Mouse (Mus musculus): ENCODE measurements around the gene Rcan1. TPM values are rescaled to one million over a fixed set of nuclear protein-coding genes. Genes with fewer than 3 reads are reported as not detected.

Rcan1 gene
- polyA plus RNA-seq, 1 experiment from 2014 or later, result 28.0 TPM

GRCm38 (mm10) chr16:92465226-92465625, 5.4 kb downstream of the Rcan1 start:
- Histone ChIP-seq H3K27ac (peak overlapping the region; percentile 86), H3K27me3 (ENCODE audit: low read depth, poor library complexity, severe bottlenecking) (no peaks in the 10 kb centered on the region), H3K4me1 (peaks cover 37% of the 10 kb centered on the region), H3K4me3 (peak overlapping the region; percentile 87), H3K9me3 (replicated peaks) (no peaks in the 10 kb centered on the region), H3K36me3 (no peaks in the 10 kb centered on the region; the same call in 1 of the 2 replicates)
- no peak for DNase-seq (ENCODE audit: low spot score)
- 25% methylated on average over 10 of the region's 10 CpGs for WGBS

GRCm38 (mm10) chr16:92464390-92464972, 6.2 kb downstream of the Rcan1 start:
- Histone ChIP-seq H3K4me3 (0 out of 2 replicates have a peak overlapping the region, but pooled peaks have one; percentile 87), H3K27ac (no peak overlapping the region), H3K9me3 (replicated peaks) (no peaks in the 10 kb centered on the region), H3K27me3 (ENCODE audit: low read depth, poor library complexity, severe bottlenecking) (no peaks in the 10 kb centered on the region), H3K36me3 (no peaks in the 10 kb centered on the region; the same call in 1 of the 2 replicates), H3K4me1 (peaks cover 37% of the 10 kb centered on the region)
- no peak for DNase-seq (ENCODE audit: low spot score)
- 77% methylated on average over 14 of the region's 14 CpGs for WGBS

GRCm38 (mm10) chr16:92461412-92461811, 9.3 kb downstream of the Rcan1 start:
- Histone ChIP-seq H3K36me3 (no peaks in the 10 kb centered on the region; the same call in 1 of the 2 replicates), H3K27me3 (ENCODE audit: low read depth, poor library complexity, severe bottlenecking) (no peaks in the 10 kb centered on the region), H3K27ac (no peak overlapping the region), H3K4me3 (no peak overlapping the region), H3K9me3 (replicated peaks) (no peaks in the 10 kb centered on the region), H3K4me1 (peaks cover 33% of the 10 kb centered on the region)
- no peak for DNase-seq (ENCODE audit: low spot score)
- 79% methylated on average over 6 of the region's 6 CpGs for WGBS

DNA sequence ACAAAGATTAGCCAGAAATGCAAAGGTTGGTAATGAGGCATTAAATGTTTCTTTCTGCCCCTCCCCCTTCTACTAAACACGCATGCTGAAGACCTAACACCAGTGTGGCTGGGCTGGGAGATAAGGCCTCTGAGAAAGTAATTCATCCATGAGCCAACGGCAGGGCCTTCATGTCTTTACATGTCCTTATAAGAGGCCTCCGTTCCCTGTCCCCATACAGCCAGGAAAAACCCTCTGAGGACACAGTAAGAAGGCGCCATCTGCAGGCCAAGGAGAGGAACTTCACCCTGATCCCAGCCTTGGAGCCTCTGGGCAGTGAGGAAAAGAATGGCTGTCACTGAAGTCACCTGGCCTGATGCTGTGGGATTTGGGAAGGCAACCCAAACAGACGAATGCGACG, 13.1 kb downstream of the Rcan1 start:
- H3K27ac ChIP-seq, result no peak overlapping the region
- H3K4me1 ChIP-seq, result peaks cover 15% of the 10 kb centered on the region
- 32% methylated on average over 7 of the region's 7 CpGs for WGBS
- H3K4me3 ChIP-seq, result no peak overlapping the region
- no peaks in the 10 kb centered on the region for H3K9me3 ChIP-seq (replicated peaks)
- no peaks in the 10 kb centered on the region for H3K27me3 ChIP-seq (ENCODE audit: low read depth, poor library complexity, severe bottlenecking)
- peak; percentile 82 for DNase-seq (ENCODE audit: low spot score)
- no peaks in the 10 kb centered on the region for H3K36me3 ChIP-seq

- H3K9me3 ChIP-seq (replicated peaks), result no peaks in the 10 kb centered on the region
- no peak for DNase-seq (ENCODE audit: low spot score)
- peaks cover 5% of the 10 kb centered on the region; the same call in 1 of the 2 replicates for H3K36me3 ChIP-seq
- WGBS, result 92% methylated on average over 5 of the region's 5 CpGs
- H3K4me1 ChIP-seq, result peaks cover 6% of the 10 kb centered on the region
- H3K27ac ChIP-seq, result no peak overlapping the region
- H3K27me3 ChIP-seq (ENCODE audit: low read depth, poor library complexity, severe bottlenecking), result no peaks in the 10 kb centered on the region
- no peak overlapping the region for H3K4me3 ChIP-seq
These were observed 14.7 kb downstream of the Rcan1 start for GRCm38 (mm10) chr16:92455969-92456368.

GRCm38 (mm10) chr16:92455488-92455887, 15.2 kb downstream of the Rcan1 start:
- Histone ChIP-seq H3K36me3 (peaks cover 5% of the 10 kb centered on the region; the same call in 1 of the 2 replicates), H3K9me3 (replicated peaks) (no peaks in the 10 kb centered on the region), H3K4me1 (peaks cover 3% of the 10 kb centered on the region), H3K4me3 (no peak overlapping the region), H3K27ac (no peak overlapping the region), H3K27me3 (ENCODE audit: low read depth, poor library complexity, severe bottlenecking) (no peaks in the 10 kb centered on the region)
- no peak for DNase-seq (ENCODE audit: low spot score)
- WGBS, result 77% methylated on average over 8 of the region's 8 CpGs

DNA sequence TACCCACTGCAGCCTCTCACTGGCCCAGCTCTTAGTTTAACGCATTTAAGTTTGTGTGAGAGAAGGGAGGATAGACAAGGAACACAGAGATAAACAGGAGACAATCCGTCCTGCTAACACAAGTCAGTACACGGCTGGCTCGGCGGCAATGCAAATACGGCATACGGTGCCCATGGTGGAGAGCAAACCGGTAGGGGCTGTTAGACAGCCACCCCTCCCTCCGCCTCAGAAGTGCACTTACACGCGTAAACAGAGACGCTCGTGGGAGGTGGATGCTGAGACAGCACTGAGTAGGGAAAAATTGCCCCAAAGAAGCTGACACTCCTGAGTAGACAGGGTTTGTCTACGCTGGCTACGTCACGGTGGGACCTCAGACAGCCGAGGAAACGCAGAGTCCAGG, 16.2 kb downstream of the Rcan1 start:
- no peaks in the 10 kb centered on the region for H3K9me3 ChIP-seq (replicated peaks)
- no peaks in the 10 kb centered on the region for H3K27me3 ChIP-seq (ENCODE audit: low read depth, poor library complexity, severe bottlenecking)
- peaks cover 11% of the 10 kb centered on the region; the same call in 1 of the 2 replicates for H3K36me3 ChIP-seq
- H3K4me1 ChIP-seq, result peaks cover 6% of the 10 kb centered on the region; the same call in 1 of the 2 replicates
- 90% methylated on average over 18 of the region's 18 CpGs for WGBS
- H3K4me3 ChIP-seq, result no peak overlapping the region
- no peak for DNase-seq (ENCODE audit: low spot score)
- no peak overlapping the region for H3K27ac ChIP-seq

DNA sequence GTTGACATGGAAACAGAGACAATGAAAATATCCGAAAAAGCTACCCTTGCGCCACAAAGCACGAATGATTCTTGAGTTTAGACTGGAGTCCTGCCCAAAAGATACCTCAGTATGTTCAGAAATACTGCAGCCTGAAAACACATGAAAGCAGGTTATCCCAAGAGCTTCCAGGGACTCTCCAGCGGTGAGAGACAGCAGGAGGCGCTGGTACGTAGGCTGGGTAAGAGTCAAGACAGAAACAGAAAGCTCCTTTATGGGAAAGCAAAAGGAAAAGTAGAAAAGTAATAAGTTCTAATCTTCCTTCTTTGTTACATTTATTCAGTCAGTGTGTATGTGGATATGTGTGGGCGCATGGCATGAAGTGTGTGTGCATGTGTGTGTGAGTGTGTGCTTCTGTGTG, 16.7 kb downstream of the Rcan1 start:
- Histone ChIP-seq H3K27me3 (ENCODE audit: low read depth, poor library complexity, severe bottlenecking) (no peaks in the 10 kb centered on the region), H3K27ac (no peak overlapping the region), H3K9me3 (replicated peaks) (no peaks in the 10 kb centered on the region), H3K36me3 (peaks cover 15% of the 10 kb centered on the region), H3K4me3 (no peak overlapping the region), H3K4me1 (peaks cover 6% of the 10 kb centered on the region; the same call in 1 of the 2 replicates)
- no peak for DNase-seq (ENCODE audit: low spot score)
- WGBS, result 93% methylated on average over 7 of the region's 7 CpGs

DNA sequence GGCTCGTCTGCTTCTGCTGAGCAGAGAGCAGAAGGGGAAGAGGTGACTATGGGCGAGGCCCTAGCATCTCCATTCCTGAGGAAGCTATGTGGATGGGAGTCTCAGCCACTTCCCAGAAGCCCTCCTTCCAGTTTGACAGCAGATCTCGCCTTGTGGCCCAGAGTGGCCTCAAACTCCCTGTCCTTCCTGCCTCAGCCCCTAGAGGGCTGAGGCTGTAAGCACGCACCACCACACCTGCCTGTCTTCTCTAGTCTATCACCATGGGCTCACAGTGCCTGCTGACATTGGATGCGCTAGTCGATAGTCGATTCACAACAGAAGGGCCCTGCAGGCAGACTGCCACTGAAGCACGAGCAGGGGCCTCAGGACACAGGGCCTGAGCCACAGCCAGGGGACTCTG, 18.1 kb downstream of the Rcan1 start:
- DNase-seq (ENCODE audit: low spot score), result no peak
- 65% methylated on average over 8 of the region's 8 CpGs for WGBS

GRCm38 (mm10) chr16:92451516-92452072, 19.1 kb downstream of the Rcan1 start:
- WGBS, result 90% methylated on average over 17 of the region's 17 CpGs
- Histone ChIP-seq H3K27me3 (ENCODE audit: low read depth, poor library complexity, severe bottlenecking) (no peaks in the 10 kb centered on the region), H3K4me1 (peaks cover 10% of the 10 kb centered on the region; the same call in 1 of the 2 replicates), H3K4me3 (no peak overlapping the region), H3K27ac (no peak overlapping the region), H3K36me3 (peaks cover 15% of the 10 kb centered on the region), H3K9me3 (replicated peaks) (no peaks in the 10 kb centered on the region)
- no peak for DNase-seq (ENCODE audit: low spot score)

More for the DNA sequence above, 18.1 kb downstream of the Rcan1 start:
- peaks cover 6% of the 10 kb centered on the region; the same call in 1 of the 2 replicates for H3K4me1 ChIP-seq
- no peak overlapping the region for H3K27ac ChIP-seq
- no peak overlapping the region for H3K4me3 ChIP-seq
- no peaks in the 10 kb centered on the region for H3K27me3 ChIP-seq (ENCODE audit: low read depth, poor library complexity, severe bottlenecking)
- no peaks in the 10 kb centered on the region for H3K9me3 ChIP-seq (replicated peaks)
- H3K36me3 ChIP-seq, result peaks cover 15% of the 10 kb centered on the region

GRCm38 (mm10) chr16:92450331-92450730, 20.3 kb downstream of the Rcan1 start:
- no peaks in the 10 kb centered on the region for H3K9me3 ChIP-seq (replicated peaks)
- H3K36me3 ChIP-seq, result peaks cover 15% of the 10 kb centered on the region
- H3K4me3 ChIP-seq, result no peak overlapping the region
- DNase-seq (ENCODE audit: low spot score), result no peak
- no peak overlapping the region; the same call in 1 of the 2 replicates for H3K27ac ChIP-seq
- 93% methylated on average over 8 of the region's 8 CpGs for WGBS
- H3K4me1 ChIP-seq, result peaks cover 10% of the 10 kb centered on the region; the same call in 1 of the 2 replicates
- H3K27me3 ChIP-seq (ENCODE audit: low read depth, poor library complexity, severe bottlenecking), result no peaks in the 10 kb centered on the region

- Histone ChIP-seq H3K27ac (no peak overlapping the region), H3K4me1 (peaks cover 13% of the 10 kb centered on the region; the same call in 1 of the 2 replicates), H3K36me3 (peaks cover 15% of the 10 kb centered on the region), H3K27me3 (ENCODE audit: low read depth, poor library complexity, severe bottlenecking) (no peaks in the 10 kb centered on the region), H3K9me3 (replicated peaks) (no peaks in the 10 kb centered on the region), H3K4me3 (no peak overlapping the region)
- no peak for DNase-seq (ENCODE audit: low spot score)
- 94% methylated on average over 14 of the region's 14 CpGs for WGBS
These were observed 21.6 kb downstream of the Rcan1 start for GRCm38 (mm10) chr16:92449080-92449479.

- WGBS, result 64% methylated on average over 10 of the region's 10 CpGs
- no peaks in the 10 kb centered on the region for H3K9me3 ChIP-seq (replicated peaks)
- DNase-seq (ENCODE audit: low spot score), result peak; percentile 46
- H3K4me1 ChIP-seq, result peaks cover 29% of the 10 kb centered on the region
- peaks cover 10% of the 10 kb centered on the region for H3K36me3 ChIP-seq
- no peaks in the 10 kb centered on the region for H3K27me3 ChIP-seq (ENCODE audit: low read depth, poor library complexity, severe bottlenecking)
- H3K4me3 ChIP-seq, result no peak overlapping the region
- H3K27ac ChIP-seq, result peak overlapping the region; percentile 19; the same call in 1 of the 2 replicates
These were observed 25.3 kb downstream of the Rcan1 start for GRCm38 (mm10) chr16:92445377-92445776.

Measured in limb, embryonic 10.5 days (tissue).